Mouse (Mus musculus) lung, postnatal 0 days (tissue): ENCODE data around the gene Atp13a2.

Experiments
- CTCF ChIP-seq: IDR thresholded peaks from 2 replicates; pipeline ENCODE4 v1.5.1; 2016; ENCODE audit warnings: antibody characterized with exemption, mild to moderate bottlenecking
- EP300 ChIP-seq: IDR thresholded peaks from 2 replicates; pipeline ENCODE4 v1.6.1; 2016; ENCODE audit warnings: antibody characterized with exemption, mild to moderate bottlenecking, control low read depth

DNA sequence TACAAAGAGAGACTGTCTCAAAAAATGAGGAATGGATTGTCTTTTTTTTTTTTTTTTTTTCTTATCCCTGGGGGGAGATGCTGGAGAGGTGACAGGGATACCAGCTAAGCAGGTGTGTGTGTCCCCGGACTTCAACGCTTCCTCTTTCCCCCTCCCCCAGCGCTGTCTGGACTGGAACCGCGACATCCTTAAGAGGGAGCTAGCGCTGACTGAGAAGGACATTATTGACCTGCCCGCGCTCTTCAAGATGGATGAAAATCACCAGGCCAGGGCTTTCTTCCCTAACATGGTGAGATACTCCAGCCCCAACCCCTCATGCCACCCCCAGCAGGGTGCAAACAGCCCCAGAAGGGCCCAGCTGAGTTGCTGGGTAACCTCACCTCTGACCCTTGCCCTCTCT is 37.6 kb upstream of the Atp13a2 start:
- TF ChIP-seq CTCF (no peak), EP300 (no peak)
